Mouse (Mus musculus) kidney, embryonic 14.5 days (tissue): ENCODE data around the gene E030018B13Rik. TPM values are rescaled to one million over a fixed set of nuclear protein-coding genes. Genes with fewer than 3 reads are reported as not detected.

Experiments
- ATAC-seq: fragments of 200-750 bp; cut with Nextera tagmentation; 2 replicates; pipeline ENCODE4 v1.8.0; 2017; ENCODE audit warnings: moderate number of reproducible peaks, mild to moderate bottlenecking, moderate TSS enrichment, moderate library complexity; ENCODE audit not compliant: low FRiP score, low TSS enrichment
- H3K27ac ChIP-seq: fragments of 300-500 bp; sonication (generic); 2 replicates; pipeline ENCODE4 v1.5.1; 2014; ENCODE audit warnings: low read depth, mild to moderate bottlenecking, low read length, moderate library complexity, mixed read lengths
- H3K27me3 ChIP-seq: fragments of 300-500 bp; sonication (generic); 2 replicates; pipeline ENCODE4 v1.6.1; 2014; ENCODE audit warnings: mild to moderate bottlenecking, low read length; ENCODE audit not compliant: control insufficient read depth, insufficient read depth
- H3K36me3 ChIP-seq: fragments of 300-500 bp; sonication (generic); 2 replicates; pipeline ENCODE4 v1.6.1; 2014; ENCODE audit warnings: low read length, mixed read lengths; ENCODE audit not compliant: control insufficient read depth, insufficient read depth
- H3K4me1 ChIP-seq: fragments of 300-500 bp; sonication (generic); 2 replicates; pipeline ENCODE4 v1.6.1; 2014; ENCODE audit warnings: low read length, mixed read lengths; ENCODE audit not compliant: control insufficient read depth, insufficient read depth
- H3K4me2 ChIP-seq: fragments of 300-500 bp; sonication (generic); replicated peaks from 2 replicates; pipeline ENCODE4 v1.6.1; 2014; ENCODE audit warnings: low read depth, mild to moderate bottlenecking, low read length
- H3K4me3 ChIP-seq: fragments of 300-500 bp; sonication (generic); 2 replicates; pipeline ENCODE4 v1.5.1; 2014; ENCODE audit warnings: mild to moderate bottlenecking, low read length
- H3K9ac ChIP-seq: fragments of 300-500 bp; sonication (generic); 2 replicates; pipeline ENCODE4 v1.6.1; 2014; ENCODE audit warnings: low read depth, mild to moderate bottlenecking, low read length, moderate library complexity
- H3K9me3 ChIP-seq: fragments of 300-500 bp; sonication (generic); 2 replicates; pipeline ENCODE4 v1.6.1; 2016; ENCODE audit warnings: low read length; ENCODE audit not compliant: control insufficient read depth
- WGBS: fragments of 180-500 bp; shearing (Covaris S2); extraction: QIAGEN DNeasy Blood & Tissue Kit; methylation state at CpG from one replicate; pipeline ENCODE4 v1.1.7; 2014; 5-methylcytosine and 5-hydroxymethylcytosine counted together
- polyA plus RNA-seq: library from polyadenylated mRNA; unstranded; fragments of >200 nt; fragmentation: Nextera tagmentation; extraction: Ambion mirVana; gene quantifications from 2 replicates; pipeline ENCODE4 v1.2.1, GENCODE M21; 2014

E030018B13Rik gene
- polyA plus RNA-seq, 1 experiment from 2014 or later = 0.35 TPM

- ATAC-seq = no peak
Observed at GRCm38 (mm10) chr7:63918771-63919768, 2.4 kb downstream of the E030018B13Rik start.

GRCm38 (mm10) chr7:63921909-63922562 is 5.4 kb downstream of the E030018B13Rik start:
- no peaks in the 10 kb centered on the region for H3K36me3 ChIP-seq
- 0 out of 2 replicates have a peak, but pooled peaks cover 4% of the 10 kb centered on the region for H3K9me3 ChIP-seq
- no peak for ATAC-seq
- no peak overlapping the region for H3K4me3 ChIP-seq
- peaks cover 38% of the 10 kb centered on the region for H3K4me1 ChIP-seq
- no peaks in the 10 kb centered on the region for H3K27me3 ChIP-seq
- H3K4me2 ChIP-seq = no peak overlapping the region
- no peak overlapping the region for H3K27ac ChIP-seq
- whole genome bisulfite sequencing = 77% methylated on average over 8 of the region's 8 CpGs
- H3K9ac ChIP-seq = no peak overlapping the region

More at GRCm38 (mm10) chr7:63918771-63919768, 2.4 kb downstream of the E030018B13Rik start:
- no peak overlapping the region for H3K27ac ChIP-seq
- WGBS = 81% methylated on average over 12 of the region's 12 CpGs
- H3K9me3 ChIP-seq = 0 out of 2 replicates have a peak, but pooled peaks cover 4% of the 10 kb centered on the region
- no peak overlapping the region for H3K4me2 ChIP-seq
- no peak overlapping the region for H3K4me3 ChIP-seq
- no peaks in the 10 kb centered on the region for H3K36me3 ChIP-seq
- no peak overlapping the region for H3K9ac ChIP-seq
- H3K4me1 ChIP-seq = peaks cover 21% of the 10 kb centered on the region
- H3K27me3 ChIP-seq = no peaks in the 10 kb centered on the region

GRCm38 (mm10) chr7:63922571-63922970 is 5.9 kb downstream of the E030018B13Rik start:
- Histone ChIP-seq H3K27me3 (no peaks in the 10 kb centered on the region), H3K4me3 (no peak overlapping the region), H3K36me3 (no peaks in the 10 kb centered on the region), H3K4me1 (peaks cover 38% of the 10 kb centered on the region), H3K27ac (no peak overlapping the region), H3K4me2 (no peak overlapping the region), H3K9ac (no peak overlapping the region), H3K9me3 (0 out of 2 replicates have a peak, but pooled peaks cover 4% of the 10 kb centered on the region)
- no peak for ATAC-seq
- 70% methylated on average over 2 of the region's 2 CpGs for WGBS

GRCm38 (mm10) chr7:63922975-63923374 is 6.3 kb downstream of the E030018B13Rik start:
- Histone ChIP-seq H3K4me2 (no peak overlapping the region), H3K9ac (no peak overlapping the region), H3K27ac (no peak overlapping the region), H3K9me3 (0 out of 2 replicates have a peak, but pooled peaks cover 4% of the 10 kb centered on the region), H3K4me3 (no peak overlapping the region), H3K36me3 (no peaks in the 10 kb centered on the region), H3K4me1 (peaks cover 36% of the 10 kb centered on the region), H3K27me3 (no peaks in the 10 kb centered on the region)
- ATAC-seq = no peak
- WGBS = 92% methylated on average over 1 of the region's 1 CpGs

- Histone ChIP-seq H3K4me1 (peaks cover 34% of the 10 kb centered on the region), H3K9me3 (0 out of 2 replicates have a peak, but pooled peaks cover 4% of the 10 kb centered on the region), H3K4me3 (no peak overlapping the region), H3K27me3 (no peaks in the 10 kb centered on the region), H3K36me3 (no peaks in the 10 kb centered on the region), H3K9ac (no peak overlapping the region; the same call in 1 of the 2 replicates), H3K4me2 (no peak overlapping the region), H3K27ac (peak overlapping the region; percentile 74; the same call in 1 of the 2 replicates)
- WGBS = 19% methylated on average over 1 of the region's 1 CpGs
- no peak for ATAC-seq
Observed at GRCm38 (mm10) chr7:63924151-63924550, 7.5 kb downstream of the E030018B13Rik start.

- Histone ChIP-seq H3K4me2 (peak overlapping the region; percentile 18; the same call in 1 of the 2 replicates), H3K4me3 (no peak overlapping the region)
Observed at GRCm38 (mm10) chr7:63924747-63925412, 8.2 kb downstream of the E030018B13Rik start.

GRCm38 (mm10) chr7:63925413-63926360 is 9.0 kb downstream of the E030018B13Rik start:
- no peaks in the 10 kb centered on the region for H3K36me3 ChIP-seq
- H3K9me3 ChIP-seq = 0 out of 2 replicates have a peak, but pooled peaks cover 4% of the 10 kb centered on the region
- no peak overlapping the region for H3K4me3 ChIP-seq
- WGBS = 38% methylated on average over 14 of the region's 14 CpGs
- peak overlapping the region; percentile 53; the same call in 1 of the 2 replicates for H3K27ac ChIP-seq
- H3K4me2 ChIP-seq = no peak overlapping the region; the same call in 1 of the 2 replicates
- peaks cover 34% of the 10 kb centered on the region for H3K4me1 ChIP-seq
- ATAC-seq = peak; percentile 87
- no peak overlapping the region for H3K9ac ChIP-seq
- H3K27me3 ChIP-seq = no peaks in the 10 kb centered on the region

More at GRCm38 (mm10) chr7:63924747-63925412, 8.2 kb downstream of the E030018B13Rik start:
- Histone ChIP-seq H3K9me3 (0 out of 2 replicates have a peak, but pooled peaks cover 4% of the 10 kb centered on the region), H3K27ac (peak overlapping the region; percentile 74; the same call in 1 of the 2 replicates), H3K36me3 (no peaks in the 10 kb centered on the region), H3K9ac (no peak overlapping the region), H3K27me3 (no peaks in the 10 kb centered on the region), H3K4me1 (peaks cover 34% of the 10 kb centered on the region)
- peak; percentile 67 for ATAC-seq
- 23% methylated on average over 6 of the region's 6 CpGs for WGBS
